Mouse (Mus musculus): ENCODE data around the gene Frmd3. TPM values are rescaled to one million over a fixed set of nuclear protein-coding genes. Genes with fewer than 3 reads are reported as not detected.

Frmd3 gene
- 0.14 and 0.23 TPM in 2 replicates for polyA plus RNA-seq (2012; rRNA removed)

DNA sequence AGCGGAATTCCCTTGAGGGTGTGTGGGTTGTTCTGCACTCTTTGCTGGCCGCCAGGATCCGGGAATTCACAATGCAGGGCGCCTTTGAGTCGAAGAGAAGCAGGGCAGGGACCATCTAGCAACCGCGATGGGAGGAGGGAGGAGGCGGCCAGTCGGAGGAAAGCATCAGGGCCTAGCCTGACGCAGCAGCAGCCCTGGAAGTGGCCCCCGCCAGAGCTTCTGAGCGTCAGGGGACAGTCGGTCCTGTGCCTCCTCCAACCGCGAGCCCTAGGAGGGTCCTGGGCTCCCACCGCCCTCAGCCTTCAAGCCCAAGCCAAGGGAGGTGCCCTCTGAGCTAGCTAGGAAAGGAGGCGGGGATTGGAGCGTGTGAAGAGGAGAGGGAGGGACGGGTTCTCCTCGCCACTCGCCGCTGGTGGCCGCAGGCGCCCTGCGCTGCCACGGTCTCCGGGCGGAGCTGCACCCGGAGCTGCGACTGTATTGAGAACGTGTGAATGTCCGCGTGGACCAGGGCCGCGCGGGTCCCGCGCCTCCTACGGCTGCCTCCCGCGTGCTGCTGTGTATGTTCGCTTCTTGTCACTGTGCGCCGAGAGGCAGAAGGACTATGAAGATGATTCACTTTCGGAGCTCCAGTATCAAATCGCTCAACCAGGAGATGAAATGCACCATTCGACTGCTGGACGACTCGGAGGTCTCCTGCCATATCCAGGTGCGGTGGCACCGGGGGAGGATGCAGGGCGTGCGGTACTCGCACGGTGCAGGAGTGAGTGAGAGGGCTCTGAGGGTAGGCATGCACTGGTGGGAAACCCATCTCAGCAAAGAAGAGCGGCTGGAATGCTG is at the start of gene Frmd3:
Frmd3 (plus strand) TSS at position 232 of the 837 bp plus-strand sequence.

DNA sequence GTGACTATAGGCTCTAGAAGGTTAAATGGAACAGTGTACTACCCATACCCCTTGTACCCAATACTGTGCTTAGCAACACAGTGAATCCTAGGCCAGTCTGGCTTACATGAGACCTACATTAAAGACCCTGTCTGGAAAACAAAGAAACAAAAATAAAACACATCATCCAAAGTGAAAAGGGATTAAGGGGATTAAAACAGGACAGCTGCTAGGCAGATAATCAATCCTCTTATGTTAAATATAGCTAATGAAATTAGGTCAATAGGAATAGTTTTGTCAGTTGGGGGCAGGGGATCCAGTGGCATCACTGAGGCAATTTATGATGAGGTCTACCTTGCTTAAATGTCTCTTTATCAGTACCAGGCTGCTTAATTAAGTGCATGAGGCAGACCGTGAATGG is 228.9 kb downstream of the Frmd3 start, which contains the start of gene Kdm4c:
Kdm4c (plus strand) TSS at position 322 of the 400 bp plus-strand sequence.

Other genes starting within 250 kb of the Frmd3 start
- 19.5 and 19.6 TPM in 2 replicates for gene Rasef, start 222.4 kb upstream of the Frmd3 start, polyA plus RNA-seq (2012; rRNA removed)
- gene Gm11758, start 137.2 kb upstream of the Frmd3 start, polyA plus RNA-seq (2012; rRNA removed) = not detected in 2 replicates
- not detected in 2 replicates for gene Gm11757, start 122.3 kb upstream of the Frmd3 start, polyA plus RNA-seq (2012; rRNA removed)
- gene Gm13871, start 107.5 kb upstream of the Frmd3 start, polyA plus RNA-seq (2012; rRNA removed) = not detected in 2 replicates
- gene Gm11756, start 92.7 kb upstream of the Frmd3 start, polyA plus RNA-seq (2012; rRNA removed) = not detected in 2 replicates
- gene 2310002L09Rik, start 62.6 kb upstream of the Frmd3 start, polyA plus RNA-seq (2012; rRNA removed) = not detected in 2 replicates
- gene Kdm4c, start 229.1 kb downstream of the Frmd3 start, polyA plus RNA-seq (2012; rRNA removed) = 0.79 and 1.5 TPM in 2 replicates

Data from colon, adult 2 months (tissue).